Mouse (Mus musculus) urinary bladder, postnatal 36 days (tissue): ENCODE data around the gene Rgs6.

Experiments
- DNase-seq, 2 experiments: peaks; one replicate each; pipeline ENCODE4 v3.0.0; 2022; ENCODE audit warnings: low spot score in 2 of 2, mixed read lengths in 1 of 2

Gene Rgs6

DNA sequence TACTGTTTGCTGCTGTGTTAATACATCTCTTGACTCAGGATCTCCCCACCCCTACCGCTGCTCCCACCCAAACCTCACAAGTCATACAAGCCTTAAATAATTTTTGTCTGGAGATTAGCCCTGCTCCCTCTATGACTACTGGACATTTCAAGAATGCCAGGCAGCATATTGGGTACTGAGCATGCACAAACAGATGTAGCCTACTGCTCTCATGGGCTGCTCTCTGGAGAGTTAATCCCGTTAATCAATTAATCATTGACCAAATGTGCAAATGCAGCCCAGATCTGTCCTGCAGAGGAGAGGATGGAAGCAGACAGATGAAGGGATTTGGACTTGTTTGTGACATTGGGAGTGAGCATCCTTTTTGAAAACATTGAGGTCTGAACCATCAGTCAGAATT is at the start of gene Rgs6:
TSS of gene Rgs6 (plus strand) at position 276 of the 400 bp plus-strand sequence.
- no peak for DNase-seq

DNA sequence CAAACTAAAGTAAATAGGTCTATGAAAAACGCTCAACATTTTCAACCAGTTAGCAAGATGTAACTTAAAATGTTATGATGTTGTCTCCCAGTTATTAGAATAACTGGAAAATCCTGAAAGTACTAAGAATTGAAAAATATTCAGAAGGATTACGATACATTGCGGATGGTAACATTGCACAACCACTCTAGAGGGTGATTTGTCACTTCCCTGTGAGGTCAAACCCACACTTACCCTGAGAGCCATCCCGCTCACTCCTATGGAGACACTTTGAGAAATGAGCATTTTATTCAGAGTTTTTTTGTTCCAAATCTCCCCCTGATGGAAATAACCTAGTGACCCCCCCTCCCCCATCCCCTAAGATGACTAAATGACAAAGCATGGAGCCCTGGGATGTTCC is 41.0 kb upstream of the Rgs6 start:
- DNase-seq = no peak

GRCm38 (mm10) chr12:82549228-82549627 is 38.9 kb upstream of the Rgs6 start:
- DNase-seq = no peak

DNA sequence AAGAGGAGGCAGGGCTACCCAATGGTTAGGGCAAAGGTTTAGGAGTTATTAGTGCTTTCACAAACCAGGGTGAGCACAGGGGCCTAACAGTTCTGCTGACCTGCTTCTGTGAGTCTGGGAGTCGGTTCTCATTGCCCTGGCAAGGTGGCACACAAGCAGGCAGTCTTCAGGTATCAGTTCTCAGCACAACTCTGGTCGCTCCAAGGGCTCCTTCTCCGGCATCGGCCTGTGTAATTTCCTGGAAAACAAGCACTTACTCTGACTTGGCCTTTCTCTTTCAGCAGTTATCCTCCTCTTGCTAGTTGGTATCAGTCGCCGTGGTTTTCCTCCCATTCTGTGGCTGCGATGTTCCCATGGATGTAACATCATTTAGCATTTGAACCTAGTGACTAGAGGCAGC is 38.0 kb upstream of the Rgs6 start:
- no peak for DNase-seq

- no peak for DNase-seq
Measured at GRCm38 (mm10) chr12:82552376-82552775, 35.7 kb upstream of the Rgs6 start.

DNA sequence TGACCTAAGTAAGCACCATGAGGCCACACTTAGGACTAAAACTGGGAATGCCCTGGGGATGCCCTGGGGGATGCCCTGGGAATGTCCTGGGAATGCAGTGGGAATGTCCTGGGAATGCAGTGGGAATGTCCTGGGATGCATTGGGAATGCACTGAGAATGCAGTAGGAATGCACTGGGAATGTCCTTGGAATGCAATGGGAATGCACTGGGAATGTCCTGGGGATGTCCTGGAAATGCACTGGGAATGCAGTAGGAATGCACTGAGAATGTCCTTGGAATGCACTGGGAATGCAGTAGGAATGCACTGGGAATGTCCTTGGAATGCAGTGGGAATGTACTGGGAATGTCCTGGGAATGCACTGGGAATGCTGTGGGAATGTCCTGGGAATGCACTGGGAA is 25.2 kb upstream of the Rgs6 start:
- no peak for DNase-seq

GRCm38 (mm10) chr12:82568370-82568769 is 19.7 kb upstream of the Rgs6 start:
- no peak for DNase-seq

GRCm38 (mm10) chr12:82572706-82573105 is 15.4 kb upstream of the Rgs6 start:
- no peak for DNase-seq

DNA sequence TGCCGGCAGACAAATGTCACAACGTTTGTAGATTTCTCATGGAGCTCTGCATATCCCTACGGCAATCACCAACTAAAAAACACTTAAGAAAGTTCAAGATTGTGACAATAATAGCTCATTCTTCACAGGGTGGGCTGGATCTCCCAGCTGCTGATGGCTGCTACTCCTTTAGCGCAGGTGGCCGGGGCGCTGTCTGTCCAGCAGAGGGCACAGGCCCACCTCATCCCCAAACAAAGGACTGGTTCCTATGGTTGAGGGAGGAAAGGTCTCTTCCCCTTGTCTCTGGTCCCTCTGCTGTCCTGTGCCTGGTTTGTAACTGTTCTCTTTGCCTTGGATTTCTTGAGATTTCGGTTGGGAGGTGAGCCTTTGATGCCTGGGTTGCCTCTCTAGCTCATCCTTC is 1.5 kb upstream of the Rgs6 start:
- DNase-seq = no peak

- DNase-seq = no peak
Measured at GRCm38 (mm10) chr12:82587348-82587895, 670 bp upstream of the Rgs6 start.

DNA sequence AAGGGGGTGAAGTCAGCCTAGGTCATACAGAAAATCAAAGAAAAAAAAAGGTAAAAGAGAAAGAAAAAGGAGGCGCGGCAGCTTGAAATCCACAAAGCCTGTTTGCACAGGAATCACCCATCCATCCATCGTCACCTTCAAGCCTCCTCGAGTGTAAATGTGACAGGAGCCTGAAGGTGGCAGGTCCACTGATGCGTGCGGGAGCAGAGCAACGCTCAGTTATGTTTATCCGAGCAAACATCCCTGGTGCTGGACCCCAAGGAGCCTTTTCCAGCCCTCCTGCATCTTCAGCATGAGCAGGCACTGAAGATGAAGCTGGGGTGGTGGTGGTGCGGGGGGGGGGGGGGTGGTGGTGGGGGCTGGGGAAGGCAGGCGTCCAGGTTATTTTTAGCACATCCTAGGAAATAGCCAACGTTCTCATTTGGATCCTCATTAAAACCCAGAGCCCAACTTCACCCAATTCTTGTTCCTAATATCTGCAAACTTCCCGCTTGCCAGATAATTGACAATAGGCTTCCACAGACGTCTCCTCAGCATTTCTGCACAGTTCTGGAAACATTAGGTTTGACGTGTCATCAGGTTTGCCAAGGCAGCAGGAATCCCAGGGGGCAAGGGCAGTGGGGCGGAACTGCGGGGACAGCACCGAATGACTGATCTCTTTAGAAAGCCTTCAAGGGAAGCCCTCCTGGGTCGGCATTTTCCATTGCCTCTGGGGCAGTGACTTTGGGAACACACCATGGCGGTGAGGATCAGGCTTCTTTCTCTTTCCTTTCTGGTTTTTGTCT is 946 bp downstream of the Rgs6 start:
- DNase-seq = no peak

- DNase-seq = no peak
Measured at GRCm38 (mm10) chr12:82599011-82599410, 10.9 kb downstream of the Rgs6 start.

GRCm38 (mm10) chr12:82600406-82600805 is 12.3 kb downstream of the Rgs6 start:
- DNase-seq = no peak

GRCm38 (mm10) chr12:82602823-82603222 is 14.7 kb downstream of the Rgs6 start:
- DNase-seq = no peak

DNA sequence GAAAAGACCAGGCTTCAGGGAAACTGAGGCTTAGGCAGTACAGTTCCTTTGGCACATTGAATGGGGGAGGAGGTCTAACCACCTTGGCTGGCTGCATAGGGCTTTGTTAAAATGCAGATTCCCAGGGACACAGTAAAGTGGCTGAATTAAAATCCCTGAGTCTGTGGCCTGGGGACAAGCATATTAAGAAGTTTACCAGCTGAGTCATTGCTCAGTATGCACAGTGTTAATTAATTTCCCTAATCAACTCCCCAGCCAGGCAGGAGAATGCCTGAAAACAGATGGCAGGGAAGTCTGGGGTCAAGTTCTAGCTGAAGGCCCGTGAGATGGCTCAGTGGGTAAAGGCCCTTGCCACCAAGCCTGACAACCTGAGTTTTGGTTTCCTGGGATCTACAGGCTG is 15.2 kb downstream of the Rgs6 start:
- DNase-seq = no peak

DNA sequence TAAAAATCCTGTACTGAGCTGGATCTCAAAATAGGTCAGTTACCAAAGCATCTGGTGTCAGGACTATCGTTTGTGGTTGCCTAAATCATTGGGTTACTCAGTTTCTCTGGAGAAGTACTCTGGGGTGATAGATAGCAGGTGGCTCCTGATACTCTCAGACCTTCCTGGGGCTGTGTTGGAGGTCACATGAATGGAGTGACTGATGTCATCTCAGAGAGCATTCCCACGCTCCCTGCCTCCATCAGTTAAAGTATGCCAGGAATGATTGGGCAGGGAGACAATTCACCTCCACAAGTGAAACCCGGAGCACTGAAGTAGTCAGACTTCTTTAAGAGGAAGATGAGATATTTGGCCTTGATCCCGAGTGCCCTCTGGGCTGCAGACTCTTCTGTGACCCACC is 15.9 kb downstream of the Rgs6 start:
- DNase-seq = no peak

DNA sequence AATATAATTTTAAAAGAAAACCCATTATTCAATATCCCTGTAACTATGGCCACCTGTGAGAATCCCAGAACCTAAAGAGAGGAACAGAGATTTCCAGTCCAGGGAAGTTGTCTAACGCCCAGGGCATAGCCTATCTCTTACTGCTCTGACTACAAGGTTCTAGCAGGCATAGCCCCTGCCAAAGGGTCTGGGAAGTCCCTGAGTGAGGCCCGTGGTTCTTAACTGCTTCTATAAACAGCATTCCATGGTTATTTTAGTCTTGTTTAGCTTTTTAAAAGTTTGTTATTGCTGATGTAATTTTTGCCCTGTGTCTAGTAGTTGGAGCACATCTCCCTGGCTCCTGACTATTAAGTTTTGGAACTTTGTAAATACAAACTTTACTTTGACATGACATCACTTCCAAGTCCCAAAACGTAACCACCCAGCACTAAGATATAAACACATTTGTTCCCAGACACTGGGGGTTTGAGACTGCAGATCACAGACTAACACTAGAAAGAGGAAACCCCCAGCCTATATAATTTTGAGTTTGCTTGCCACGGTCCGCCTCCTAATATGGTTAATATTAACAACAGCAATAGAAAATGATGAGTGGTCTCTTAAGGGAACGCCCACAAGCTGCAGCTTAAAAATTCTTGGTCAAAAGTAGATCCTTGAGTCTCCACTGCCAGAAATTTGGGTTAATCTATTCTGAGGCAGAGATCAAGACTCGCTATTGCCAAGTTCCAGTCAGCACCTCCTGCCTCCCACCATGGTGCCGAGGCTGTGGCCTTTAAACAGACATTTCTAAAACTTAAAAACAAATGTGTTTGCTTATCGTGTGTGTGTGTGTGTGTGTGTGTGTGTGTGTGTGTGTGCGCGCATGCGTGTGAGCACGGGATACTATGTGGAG is 24.9 kb downstream of the Rgs6 start:
- no peak for DNase-seq

DNA sequence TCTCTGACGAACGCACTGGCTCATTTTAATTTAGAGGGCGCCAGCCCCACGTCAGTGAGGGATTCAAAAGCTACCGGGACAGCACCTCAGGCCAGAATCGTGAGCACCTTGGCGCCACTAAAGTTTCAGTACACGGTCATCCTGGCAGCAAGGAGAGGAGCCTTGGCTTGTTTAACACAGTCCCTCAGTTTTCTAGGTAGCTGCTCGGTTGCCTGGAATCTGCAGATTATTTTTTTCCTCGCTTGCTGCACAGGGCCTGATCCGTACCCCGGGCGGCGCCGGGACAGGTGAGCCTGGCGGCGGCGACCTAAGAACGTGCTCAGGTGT is 28.4 kb downstream of the Rgs6 start:
- no peak for DNase-seq

DNA sequence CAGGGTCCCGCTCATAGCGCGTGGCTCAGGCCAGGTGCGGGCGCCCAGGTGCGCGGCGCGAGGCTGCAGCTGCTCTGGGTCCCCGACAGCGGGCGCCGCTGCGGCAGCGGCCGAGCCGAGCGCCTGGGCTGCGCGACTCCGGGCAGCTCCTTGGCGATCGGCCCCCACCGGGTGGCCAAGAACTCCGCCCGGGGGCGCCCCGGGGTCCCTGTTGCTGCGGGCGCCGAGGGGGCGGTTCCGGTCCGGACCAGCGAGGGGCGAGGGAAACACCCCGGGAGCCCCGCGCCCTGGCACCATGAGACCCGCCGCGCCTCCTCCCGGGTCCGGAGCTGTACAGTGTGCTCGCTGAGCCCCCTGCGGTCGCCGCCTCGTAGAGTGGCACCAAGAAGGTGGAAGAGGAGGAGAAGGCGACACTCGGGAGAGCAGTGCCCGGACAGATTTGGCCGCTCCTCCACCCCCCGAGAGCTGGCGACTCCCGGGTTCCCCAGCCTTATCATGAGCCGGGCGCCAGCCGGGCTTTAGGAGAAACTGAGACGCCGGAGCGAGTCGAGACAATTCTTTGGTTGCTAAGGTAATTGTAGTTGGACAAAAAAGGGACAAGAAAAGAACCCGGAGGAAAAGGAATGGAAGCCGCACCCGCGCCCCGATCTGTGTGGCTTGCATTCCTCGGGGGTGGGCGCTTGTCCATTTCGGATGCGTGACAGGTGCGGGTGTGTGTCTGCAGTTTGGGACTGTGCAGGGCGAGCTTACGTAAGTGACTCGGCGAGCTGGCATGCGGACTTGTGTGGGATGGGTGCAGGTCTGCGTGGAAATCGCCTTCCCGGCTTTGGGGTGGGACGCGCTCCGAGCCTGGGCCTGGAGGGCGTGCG is 29.0 kb downstream of the Rgs6 start:
- peak; percentile 12 to 23 for DNase-seq

- no peak for DNase-seq
Measured at GRCm38 (mm10) chr12:82617682-82618370, 29.7 kb downstream of the Rgs6 start.

DNA sequence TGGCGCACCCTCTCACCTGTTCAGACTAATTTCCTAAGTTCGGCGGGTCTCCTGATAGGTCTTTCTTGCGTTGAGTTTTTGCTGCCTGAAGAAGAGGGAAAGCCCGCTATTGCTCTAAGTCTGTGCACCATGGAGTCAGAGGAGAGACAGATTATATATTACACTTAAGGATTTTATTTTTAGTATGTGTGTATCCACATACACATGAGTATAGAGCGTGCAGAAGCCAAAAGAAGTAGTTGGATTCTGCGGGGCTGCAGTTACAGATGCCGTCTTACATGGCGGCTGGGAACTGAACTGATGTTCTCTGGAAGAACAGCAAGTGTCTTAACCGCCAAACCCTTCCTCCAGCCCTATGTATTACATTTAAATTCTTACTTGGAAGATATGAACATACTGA is 52.3 kb downstream of the Rgs6 start:
- DNase-seq = no peak
